Mouse (Mus musculus) midbrain, embryonic 12.5 days (tissue): ENCODE measurements around the gene Tas2r134. TPM values are rescaled to one million over a fixed set of nuclear protein-coding genes. Genes with fewer than 3 reads are reported as not detected.
A peak's percentile ranks its signal among the peaks of the same experiment; 100 is the strongest.

Experiments used
- ATAC-seq: fragments of 200-750 bp; cut with Nextera tagmentation; 2 replicates; pipeline ENCODE4 v1.8.0; 2017; ENCODE audit warnings: low read depth, moderate TSS enrichment, moderate library complexity; ENCODE audit not compliant: low FRiP score
- H3K27ac ChIP-seq: fragments of 300-500 bp; sonication (generic); replicated peaks from 2 replicates; pipeline ENCODE4 v1.5.1; 2016; ENCODE audit warnings: mild to moderate bottlenecking
- H3K27me3 ChIP-seq: fragments of 300-500 bp; sonication (generic); 2 replicates; pipeline ENCODE4 v1.6.1; 2016; ENCODE audit warnings: mild to moderate bottlenecking
- H3K36me3 ChIP-seq: fragments of 300-500 bp; sonication (generic); 2 replicates; pipeline ENCODE4 v1.6.1; 2016
- H3K4me1 ChIP-seq: fragments of 300-500 bp; sonication (generic); 2 replicates; pipeline ENCODE4 v1.6.1; 2016
- H3K4me2 ChIP-seq: fragments of 300-500 bp; sonication (generic); replicated peaks from 2 replicates; pipeline ENCODE4 v1.6.1; 2016; ENCODE audit warnings: mild to moderate bottlenecking, moderate library complexity
- H3K4me3 ChIP-seq: fragments of 300-500 bp; sonication (generic); 2 replicates; pipeline ENCODE4 v1.5.1; 2016; ENCODE audit warnings: mild to moderate bottlenecking
- H3K9ac ChIP-seq: fragments of 300-500 bp; sonication (generic); replicated peaks from 2 replicates; pipeline ENCODE4 v1.6.1; 2016; ENCODE audit warnings: mild to moderate bottlenecking, moderate library complexity
- H3K9me3 ChIP-seq: fragments of 300-500 bp; sonication (generic); 2 replicates; pipeline ENCODE4 v1.6.1; 2016; ENCODE audit warnings: mild to moderate bottlenecking
- WGBS: fragments of 180-500 bp; shearing (Covaris S2); methylation state at CpG from one replicate; pipeline ENCODE4 v1.1.7; 2016; 5-methylcytosine and 5-hydroxymethylcytosine counted together
- polyA plus RNA-seq: library from polyadenylated mRNA; unstranded; fragments of >200 nt; fragmentation: Nextera tagmentation; extraction: Ambion mirVana; gene quantifications from 2 replicates; pipeline ENCODE4 v1.2.1, GENCODE M21; 2016

Tas2r134 gene
- polyA plus RNA-seq: not detected in 2 replicates

- Histone ChIP-seq H3K9me3 (no peaks in the 10 kb centered on the region), H3K4me2 (no peak within 1 kb of the TSS), H3K4me1 (no peaks in the 10 kb centered on the region), H3K9ac (no peak within 1 kb of the TSS), H3K27ac (no peak within 1 kb of the TSS), H3K4me3 (no peak within 1 kb of the TSS), H3K27me3 (no peaks in the 10 kb centered on the region), H3K36me3 (no peaks in the 10 kb centered on the region)
- WGBS: 93% methylated on average over 4 of the region's 4 CpGs
- ATAC-seq: no peak
These were observed at the start of gene Tas2r134 for GRCm38 (mm10) chr2:51627211-51627610. TSS of gene Tas2r134 (plus strand) at chr2:51627511.

GRCm38 (mm10) chr2:51579767-51580166 is 47.5 kb upstream of the Tas2r134 start:
- H3K36me3 ChIP-seq: no peaks in the 10 kb centered on the region
- no peak overlapping the region for H3K27ac ChIP-seq
- H3K4me1 ChIP-seq: peaks cover 13% of the 10 kb centered on the region; the same call in 1 of the 2 replicates
- H3K4me2 ChIP-seq: no peak overlapping the region
- H3K27me3 ChIP-seq: no peaks in the 10 kb centered on the region
- H3K9me3 ChIP-seq: no peaks in the 10 kb centered on the region
- no peak overlapping the region for H3K9ac ChIP-seq
- no peak overlapping the region for H3K4me3 ChIP-seq
- WGBS: 88% methylated on average over 5 of the region's 5 CpGs
- no peak for ATAC-seq

- peaks cover 16% of the 10 kb centered on the region for H3K4me1 ChIP-seq
- no peaks in the 10 kb centered on the region for H3K9me3 ChIP-seq
- peak overlapping the region; percentile 68 for H3K27ac ChIP-seq
- WGBS: 55% methylated on average over 9 of the region's 9 CpGs
- H3K36me3 ChIP-seq: no peaks in the 10 kb centered on the region
- no peak overlapping the region for H3K4me2 ChIP-seq
- peak; percentile 70; the same call in 1 of the 2 replicates for ATAC-seq
- H3K27me3 ChIP-seq: no peaks in the 10 kb centered on the region
- no peak overlapping the region for H3K9ac ChIP-seq
- H3K4me3 ChIP-seq: no peak overlapping the region
These were observed 43.0 kb upstream of the Tas2r134 start for GRCm38 (mm10) chr2:51584050-51585046.

- Histone ChIP-seq H3K4me1 (peaks cover 31% of the 10 kb centered on the region), H3K4me3 (no peak overlapping the region), H3K4me2 (no peak overlapping the region), H3K27me3 (no peaks in the 10 kb centered on the region), H3K27ac (no peak overlapping the region), H3K36me3 (no peaks in the 10 kb centered on the region), H3K9me3 (no peaks in the 10 kb centered on the region), H3K9ac (no peak overlapping the region)
- no peak for ATAC-seq
- WGBS: 85% methylated on average over 4 of the region's 4 CpGs
These were observed 39.0 kb upstream of the Tas2r134 start for GRCm38 (mm10) chr2:51588336-51588735.

GRCm38 (mm10) chr2:51588895-51589294 is 38.4 kb upstream of the Tas2r134 start:
- no peak overlapping the region for H3K4me3 ChIP-seq

GRCm38 (mm10) chr2:51589627-51590026 is 37.7 kb upstream of the Tas2r134 start:
- H3K27me3 ChIP-seq: no peaks in the 10 kb centered on the region
- WGBS: 50% methylated on average over 1 of the region's 1 CpGs
- no peaks in the 10 kb centered on the region for H3K9me3 ChIP-seq
- H3K4me1 ChIP-seq: peaks cover 20% of the 10 kb centered on the region; the same call in 1 of the 2 replicates
- no peak overlapping the region for H3K4me3 ChIP-seq
- H3K9ac ChIP-seq: no peak overlapping the region
- H3K36me3 ChIP-seq: no peaks in the 10 kb centered on the region
- peak overlapping the region; percentile 76 for H3K27ac ChIP-seq
- H3K4me2 ChIP-seq: no peak overlapping the region
- peak; percentile 63; the same call in 1 of the 2 replicates for ATAC-seq

More at GRCm38 (mm10) chr2:51588895-51589294, 38.4 kb upstream of the Tas2r134 start:
- no peak for ATAC-seq
- Histone ChIP-seq H3K27ac (peak overlapping the region; percentile 76; the same call in 1 of the 2 replicates), H3K9me3 (no peaks in the 10 kb centered on the region), H3K27me3 (no peaks in the 10 kb centered on the region), H3K9ac (no peak overlapping the region), H3K4me2 (no peak overlapping the region), H3K4me1 (peaks cover 27% of the 10 kb centered on the region; the same call in 1 of the 2 replicates), H3K36me3 (no peaks in the 10 kb centered on the region)
- WGBS: 83% methylated on average over 6 of the region's 6 CpGs

GRCm38 (mm10) chr2:51590308-51590707 is 37.0 kb upstream of the Tas2r134 start:
- no peak overlapping the region for H3K4me3 ChIP-seq
- 48% methylated on average over 8 of the region's 8 CpGs for WGBS
- no peak overlapping the region for H3K4me2 ChIP-seq
- ATAC-seq: no peak
- H3K4me1 ChIP-seq: peaks cover 15% of the 10 kb centered on the region; the same call in 1 of the 2 replicates
- H3K27me3 ChIP-seq: no peaks in the 10 kb centered on the region
- no peaks in the 10 kb centered on the region for H3K9me3 ChIP-seq
- H3K9ac ChIP-seq: no peak overlapping the region
- no peaks in the 10 kb centered on the region for H3K36me3 ChIP-seq
- peak overlapping the region; percentile 76 for H3K27ac ChIP-seq

GRCm38 (mm10) chr2:51592157-51592556 is 35.2 kb upstream of the Tas2r134 start:
- Histone ChIP-seq H3K27me3 (no peaks in the 10 kb centered on the region), H3K27ac (no peak overlapping the region), H3K9ac (no peak overlapping the region), H3K9me3 (no peaks in the 10 kb centered on the region), H3K4me1 (peaks cover 15% of the 10 kb centered on the region; the same call in 1 of the 2 replicates), H3K4me2 (no peak overlapping the region), H3K4me3 (no peak overlapping the region), H3K36me3 (no peaks in the 10 kb centered on the region)
- ATAC-seq: no peak

- H3K36me3 ChIP-seq: no peaks in the 10 kb centered on the region
- 0 out of 2 replicates have a peak overlapping the region, but pooled peaks have one; percentile 11 for H3K9ac ChIP-seq
- no peak overlapping the region for H3K4me3 ChIP-seq
- peaks cover 6% of the 10 kb centered on the region for H3K4me1 ChIP-seq
- H3K4me2 ChIP-seq: no peak overlapping the region
- peak; percentile 79 for ATAC-seq
- 62% methylated on average over 19 of the region's 19 CpGs for WGBS
- H3K27ac ChIP-seq: peak overlapping the region; percentile 77
- no peaks in the 10 kb centered on the region for H3K9me3 ChIP-seq
- no peaks in the 10 kb centered on the region for H3K27me3 ChIP-seq
These were observed 27.7 kb upstream of the Tas2r134 start for GRCm38 (mm10) chr2:51599473-51600201.

- no peak for ATAC-seq
- 45% methylated on average over 3 of the region's 3 CpGs for WGBS
- Histone ChIP-seq H3K27me3 (no peaks in the 10 kb centered on the region), H3K4me3 (no peak overlapping the region), H3K4me2 (no peak overlapping the region), H3K9ac (0 out of 2 replicates have a peak overlapping the region, but pooled peaks have one; percentile 11), H3K27ac (peak overlapping the region; percentile 77), H3K36me3 (no peaks in the 10 kb centered on the region), H3K9me3 (no peaks in the 10 kb centered on the region), H3K4me1 (peaks cover 6% of the 10 kb centered on the region)
These were observed 27.2 kb upstream of the Tas2r134 start for GRCm38 (mm10) chr2:51600202-51600487.

GRCm38 (mm10) chr2:51600873-51601272 is 26.4 kb upstream of the Tas2r134 start:
- no peaks in the 10 kb centered on the region for H3K9me3 ChIP-seq
- no peaks in the 10 kb centered on the region for H3K27me3 ChIP-seq
- H3K9ac ChIP-seq: no peak overlapping the region
- ATAC-seq: no peak
- peak overlapping the region; percentile 77 for H3K27ac ChIP-seq
- H3K4me1 ChIP-seq: peaks cover 6% of the 10 kb centered on the region
- 82% methylated on average over 8 of the region's 8 CpGs for WGBS
- H3K4me2 ChIP-seq: no peak overlapping the region
- no peaks in the 10 kb centered on the region for H3K36me3 ChIP-seq
- H3K4me3 ChIP-seq: no peak overlapping the region

GRCm38 (mm10) chr2:51610305-51610704 is 17.0 kb upstream of the Tas2r134 start:
- ATAC-seq: 0 out of 2 replicates have a peak, but pooled peaks have one; percentile 44
- Histone ChIP-seq H3K4me1 (peaks cover 17% of the 10 kb centered on the region), H3K27me3 (no peaks in the 10 kb centered on the region), H3K4me3 (no peak overlapping the region), H3K9me3 (no peaks in the 10 kb centered on the region), H3K9ac (no peak overlapping the region), H3K27ac (peak overlapping the region; percentile 56), H3K36me3 (no peaks in the 10 kb centered on the region), H3K4me2 (peak overlapping the region; percentile 43)
- 18% methylated on average over 10 of the region's 10 CpGs for whole genome bisulfite sequencing
